Mouse (Mus musculus) gastrocnemius, postnatal 14 days (tissue): ENCODE results near the gene P2rx2. TPM values are rescaled to one million over a fixed set of nuclear protein-coding genes. Genes with fewer than 3 reads are reported as not detected.

Experiments
- DNase-seq: peaks from one replicate; pipeline ENCODE4 v3.0.0; 2021; ENCODE audit warnings: mixed read lengths
- intact Hi-C: fragments of 180-260 bp; cut with DNase I; formaldehyde crosslinking; loops from one replicate; pipeline ENCODE4 v1.15.1; 2025; ENCODE audit warnings: low total_unique reads
- total RNA-seq, 2 experiments: library from RNA; stranded (reverse); gene quantifications; 2 replicates each; pipeline ENCODE4 v1.2.3; 2021

Gene P2rx2
- total RNA-seq, 2 experiments from 2014 or later = not detected

- intact Hi-C loops = no loop called here
- DNase-seq = no peak
These were observed 1.5 kb upstream of the P2rx2 start, which contains the start of gene Lrcol1 for GRCm38 (mm10) chr5:110344524-110344923. Lrcol1 (plus strand) TSS chr5:110344730.

GRCm38 (mm10) chr5:110338792-110339191, 4.2 kb downstream of the P2rx2 start:
- intact Hi-C loops = no loop called here
- DNase-seq = peak; percentile 25

- no peak for DNase-seq
- intact Hi-C loops = no loop called here
These were observed 12.5 kb downstream of the P2rx2 start for GRCm38 (mm10) chr5:110330508-110330907.

- intact Hi-C loops = no loop called here
- no peak for DNase-seq
These were observed 29.9 kb downstream of the P2rx2 start for GRCm38 (mm10) chr5:110313127-110313526.

DNA sequence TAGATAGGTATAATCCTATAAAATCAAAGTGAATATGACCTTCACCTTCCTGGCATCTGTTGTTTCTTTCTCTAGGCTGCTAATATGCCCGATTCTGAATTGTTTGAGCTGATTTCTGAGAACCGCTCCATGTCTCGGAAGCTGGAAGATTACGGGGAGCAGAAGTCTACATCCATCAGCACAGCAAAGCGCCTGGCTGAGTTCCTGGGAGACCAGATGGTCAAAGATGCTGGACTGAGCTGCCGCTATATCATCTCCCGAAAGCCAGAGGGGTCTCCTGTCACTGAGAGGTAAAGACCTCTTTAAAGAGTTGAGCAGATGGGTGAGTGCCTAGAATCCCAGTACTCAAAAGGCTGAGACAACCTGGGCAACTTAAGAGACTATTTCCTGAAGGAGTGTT, 34.2 kb downstream of the P2rx2 start:
- no peak for DNase-seq
- intact Hi-C loops = no loop called here

DNA sequence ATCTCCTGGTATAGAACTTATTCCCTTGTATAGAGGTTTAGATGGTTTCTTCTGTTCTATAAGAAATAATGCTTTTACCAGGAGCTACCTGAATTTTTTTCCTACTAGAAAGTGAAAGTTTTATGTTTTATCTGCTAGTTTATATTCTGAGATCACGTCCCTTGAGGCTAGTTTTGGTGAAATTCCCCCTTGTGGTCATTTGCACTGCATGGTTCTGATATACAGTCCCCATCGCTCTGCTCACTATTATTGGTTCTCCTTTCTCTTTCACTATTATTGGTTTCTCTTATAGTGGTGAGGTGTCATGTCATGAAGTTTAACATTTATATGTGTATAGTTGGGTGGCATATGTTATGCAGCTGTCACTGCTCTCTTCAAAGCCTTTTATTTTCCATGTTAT, 42.4 kb downstream of the P2rx2 start:
- intact Hi-C loops = no loop called here
- no peak for DNase-seq

DNA sequence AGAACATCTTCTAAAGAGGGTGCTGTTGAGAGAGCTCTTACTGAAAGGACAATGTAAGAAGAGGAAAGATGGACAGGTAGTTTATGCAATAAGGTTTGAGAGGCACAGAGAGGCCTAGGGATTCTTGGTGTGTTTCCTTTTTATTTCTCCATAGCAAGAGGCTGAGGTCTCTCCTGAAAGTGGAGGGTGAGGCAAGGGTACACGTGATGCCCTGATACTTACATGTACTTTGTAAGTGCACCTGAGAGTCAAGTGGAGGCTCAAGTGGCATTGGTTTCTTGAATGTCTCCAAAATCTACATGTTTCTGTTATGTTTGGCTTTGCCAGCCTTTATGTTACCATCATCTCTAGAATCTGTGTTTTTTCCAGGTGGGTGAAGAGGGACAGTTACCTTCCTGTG, 46.4 kb downstream of the P2rx2 start:
- intact Hi-C loops = no loop called here
- no peak for DNase-seq

- DNase-seq = no peak
These were observed 51.4 kb downstream of the P2rx2 start for GRCm38 (mm10) chr5:110291649-110292048.

More at GRCm38 (mm10) chr5:110291649-110292048, 51.4 kb downstream of the P2rx2 start:
- intact Hi-C loops = no loop called here

Other genes with a start within 250 kb of the P2rx2 start
- gene Gm35315, start 248.8 kb downstream of the P2rx2 start, total RNA-seq = under 1 TPM; 0.12 to 0.24 TPM
- gene Plcxd1, start 243.2 kb downstream of the P2rx2 start, total RNA-seq = not detected
- gene Gtpbp6, start 235.0 kb downstream of the P2rx2 start, total RNA-seq = 10 to 100 TPM; 11.1 to 14.3 TPM
- 1 to 10 TPM; 2.9 to 3.2 TPM for gene Zfp605, start 233.1 kb downstream of the P2rx2 start, total RNA-seq
- gene Chfr, start 207.4 kb downstream of the P2rx2 start, total RNA-seq = 10 to 100 TPM; 13.1 TPM
- 10 to 100 TPM; 32.2 to 34.4 TPM for gene Golga3, start 166.5 kb downstream of the P2rx2 start, total RNA-seq
- gene Ankle2, start 112.2 kb downstream of the P2rx2 start, total RNA-seq = 10 to 100 TPM; 20.9 to 21.2 TPM
- 10 to 100 TPM; 20.5 to 23.7 TPM for gene Pgam5, start 73.3 kb downstream of the P2rx2 start, total RNA-seq
- gene Pxmp2, start 57.0 kb downstream of the P2rx2 start, total RNA-seq = 10 to 100 TPM; 28.5 to 37.3 TPM
- 1 to 10 TPM; 2.5 TPM for gene Pole, start 56.9 kb downstream of the P2rx2 start, total RNA-seq
- gene Lrcol1, start 1.5 kb upstream of the P2rx2 start, total RNA-seq = not detected
- 10 to 100 TPM; 25.7 to 26.5 TPM for gene Fbrsl1, start 105.3 kb upstream of the P2rx2 start, total RNA-seq
- gene Galnt9, start 201.1 kb upstream of the P2rx2 start, total RNA-seq = not detected